10 mouse cellular contexts compared by ENCODE assay signal in the genomic region with DNA sequence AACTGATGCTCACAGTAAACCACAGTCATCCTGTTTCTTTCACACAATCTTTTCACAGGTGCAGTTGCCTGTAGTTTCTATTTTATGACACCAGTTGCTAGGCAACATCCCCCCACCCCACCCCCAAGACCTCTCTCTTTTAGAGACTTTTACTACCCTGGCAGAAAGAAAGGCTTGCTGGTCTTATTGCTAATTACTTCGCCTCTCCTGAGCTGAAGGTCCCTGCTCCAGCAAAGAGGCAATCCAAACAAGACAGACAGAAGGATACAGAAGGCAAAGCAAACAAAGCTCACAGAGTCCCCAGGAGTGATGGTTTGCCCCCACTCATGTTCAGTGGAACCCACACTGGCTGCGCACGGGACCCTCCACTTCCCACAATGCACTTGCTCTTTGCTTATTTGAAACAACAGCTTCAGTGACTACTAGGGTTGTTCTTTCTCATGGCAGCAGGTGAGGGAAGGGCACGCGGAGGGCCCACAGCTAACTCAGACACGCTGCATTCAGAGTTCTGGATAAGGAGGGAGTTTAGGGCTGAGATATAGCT.
DNase-seq lines count a peak whose midpoint lies in the region; ATAC-seq and TF ChIP-seq lines count a peak whose summit lies in the region.
"Had no signal": no experiment of that assay in that cellular context is flagged by ENCODE, and none has a peak within 500 bp of the region (broad histone marks: within the 10 kb centered on the region; RNA-seq: fewer than 3 reads in every experiment).

No protein-coding gene starts in this region.

- 35% methylated on average over 6 of the region's 6 CpGs for WGBS in kidney, postnatal 0 days
- WGBS in intestine, postnatal 0 days, result 39% methylated on average over 6 of the region's 6 CpGs
- 5% methylated on average over 6 of the region's 6 CpGs for WGBS in thymus, adult 2 months
- 56% methylated on average over 6 of the region's 6 CpGs for WGBS in hindbrain, postnatal 0 days

- ATAC-seq in kidney, postnatal 0 days (replicated peaks; ENCODE audit: low FRiP score, low read depth), result no peak
- ATAC-seq in intestine, postnatal 0 days, result no peak
- no peak for ATAC-seq in hindbrain, postnatal 0 days
- ATAC-seq: Patski had no signal

- H3K4me3 ChIP-seq in kidney, postnatal 0 days (replicated peaks; ENCODE audit: low read depth, low read length), result no peak overlapping the region
- H3K4me3 ChIP-seq in intestine, postnatal 0 days (ENCODE audit: low read depth, low read length), result no peak overlapping the region
- peak overlapping the region; percentile 29 for H3K4me3 ChIP-seq in thymus, adult 2 months (ENCODE audit: control insufficient read depth, insufficient read depth, low read length)
- H3K4me3 ChIP-seq in hindbrain, postnatal 0 days (ENCODE audit: low read length), result no peak overlapping the region
- H3K4me3 ChIP-seq: heart, adult 2 months had no signal

- no peaks in the 10 kb centered on the region for H3K27me3 ChIP-seq in kidney, postnatal 0 days (ENCODE audit: insufficient read depth, low read length)
- H3K27me3 ChIP-seq in intestine, postnatal 0 days (replicated peaks; ENCODE audit: control insufficient read depth, insufficient read depth, low read length), result no peaks in the 10 kb centered on the region
- H3K27me3 ChIP-seq in thymus, adult 2 months (ENCODE audit: control insufficient read depth, insufficient read depth, low read length), result no peaks in the 10 kb centered on the region
- no peaks in the 10 kb centered on the region for H3K27me3 ChIP-seq in hindbrain, postnatal 0 days (ENCODE audit: insufficient read depth, low read length)
- H3K27me3 ChIP-seq: Patski had no signal

- no peaks in the 10 kb centered on the region for H3K9me3 ChIP-seq in kidney, postnatal 0 days (replicated peaks; ENCODE audit: low read length)
- H3K9me3 ChIP-seq in intestine, postnatal 0 days (ENCODE audit: control insufficient read depth), result no peaks in the 10 kb centered on the region
- no peaks in the 10 kb centered on the region for H3K9me3 ChIP-seq in hindbrain, postnatal 0 days (ENCODE audit: low read length)

- no peaks in the 10 kb centered on the region for H3K4me1 ChIP-seq in kidney, postnatal 0 days (replicated peaks; ENCODE audit: insufficient read depth, low read length)
- H3K4me1 ChIP-seq in intestine, postnatal 0 days (replicated peaks; ENCODE audit: control insufficient read depth, insufficient read depth, low read length), result 0 out of 2 replicates have a peak, but pooled peaks cover 5% of the 10 kb centered on the region
- H3K4me1 ChIP-seq in thymus, adult 2 months (replicated peaks; ENCODE audit: control insufficient read depth, insufficient read depth, low read length), result peaks cover 34% of the 10 kb centered on the region
- no peaks in the 10 kb centered on the region; the same call in 1 of the 2 replicates for H3K4me1 ChIP-seq in hindbrain, postnatal 0 days (ENCODE audit: insufficient read depth, low read length)

- DNase-seq in kidney, postnatal 0 days (ENCODE audit: low spot score), result peak; percentile 27
- DNase-seq in kidney, postnatal 10 days, result no peak
- DNase-seq in brain, embryonic 14.5 days (ENCODE audit: low read depth), result peak; percentile 28
- peak; percentile 74 for DNase-seq in thymus, adult 2 months
- no peak for DNase-seq in adrenal gland, adult 8-10 months
- no peak for DNase-seq in hindbrain, postnatal 0 days (ENCODE audit: low spot score)
- DNase-seq: cerebellum, adult 18-20 months; heart, adult 2 months had no signal

- H3K9ac ChIP-seq in kidney, postnatal 0 days (ENCODE audit: low read depth, low read length), result no peak overlapping the region
- H3K9ac ChIP-seq in intestine, postnatal 0 days (ENCODE audit: low read depth, low read length), result no peak overlapping the region
- no peak overlapping the region for H3K9ac ChIP-seq in hindbrain, postnatal 0 days (replicated peaks; ENCODE audit: low read length)

- H3K36me3 ChIP-seq in kidney, postnatal 0 days (ENCODE audit: insufficient read depth, low read length), result peaks cover 4% of the 10 kb centered on the region; the same call in 1 of the 2 replicates
- peaks cover 14% of the 10 kb centered on the region for H3K36me3 ChIP-seq in intestine, postnatal 0 days (ENCODE audit: control insufficient read depth, insufficient read depth)
- peaks cover 26% of the 10 kb centered on the region for H3K36me3 ChIP-seq in thymus, adult 2 months (ENCODE audit: control insufficient read depth, insufficient read depth, low read length)
- no peaks in the 10 kb centered on the region for H3K36me3 ChIP-seq in hindbrain, postnatal 0 days (ENCODE audit: insufficient read depth, low read length)

- no peak for TF ChIP-seq CTCF in kidney, postnatal 0 days (IDR thresholded peaks at IDR 0.05; ENCODE audit: low read depth)
- TF ChIP-seq CTCF in brain, embryonic 14.5 days (IDR thresholded peaks at IDR 0.05; ENCODE audit: borderline replicate concordance, extremely low read depth, insufficient read depth, insufficient read length), result no peak
- no peak for TF ChIP-seq CTCF in intestine, postnatal 0 days (IDR thresholded peaks at IDR 0.05; ENCODE audit: low read depth)
- no peak for TF ChIP-seq CTCF in thymus, adult 2 months (IDR thresholded peaks at IDR 0.05; ENCODE audit: borderline replicate concordance, control insufficient read depth, extremely low read depth, insufficient read depth, low read length, poor library complexity)
- TF ChIP-seq CTCF in hindbrain, postnatal 0 days (IDR thresholded peaks at IDR 0.05; ENCODE audit: low read depth), result no peak

- TF ChIP-seq POLR2A in brain, embryonic 14.5 days (IDR thresholded peaks at IDR 0.05; ENCODE audit: borderline replicate concordance, extremely low read depth, insufficient read depth, insufficient read length, poor library complexity, severe bottlenecking), result no peak
- peak; percentile 75; the same call in 1 of the 2 replicates for TF ChIP-seq POLR2A in thymus, adult 2 months (IDR thresholded peaks at IDR 0.05; ENCODE audit: control insufficient read depth, extremely low read depth, insufficient read depth, low read length, poor library complexity)

- H3K4me2 ChIP-seq in kidney, postnatal 0 days (ENCODE audit: low read length), result peak overlapping the region; percentile 6; the same call in 1 of the 2 replicates
- 0 out of 2 replicates have a peak overlapping the region, but pooled peaks have one; percentile 27 for H3K4me2 ChIP-seq in intestine, postnatal 0 days (replicated peaks; ENCODE audit: low read depth)
- H3K4me2 ChIP-seq in hindbrain, postnatal 0 days (ENCODE audit: low read depth, low read length), result no peak overlapping the region

- 0 out of 2 replicates have a peak overlapping the region, but pooled peaks have one; percentile 25 for H3K27ac ChIP-seq in kidney, postnatal 0 days
- no peak overlapping the region for H3K27ac ChIP-seq in intestine, postnatal 0 days (ENCODE audit: low read depth, low read length)
- peak overlapping the region; percentile 96 for H3K27ac ChIP-seq in thymus, adult 2 months (ENCODE audit: control insufficient read depth, insufficient read depth, low read length)
- no peak overlapping the region for H3K27ac ChIP-seq in hindbrain, postnatal 0 days
- H3K27ac ChIP-seq: heart, adult 2 months had no signal

Comparison
In these comparisons a context has a peak if more than half of its experiments do, and no peak if none do; other contexts are left out.
1. DNase-seq: peak in kidney, postnatal 0 days (single experiment), brain, embryonic 14.5 days (single experiment) and thymus, adult 2 months (single experiment); none in kidney, postnatal 10 days (single experiment), adrenal gland, adult 8-10 months (single experiment) and hindbrain, postnatal 0 days (single experiment).
2. H3K27ac ChIP-seq: peak in kidney, postnatal 0 days (single experiment) and thymus, adult 2 months (single experiment); none in intestine, postnatal 0 days (single experiment) and hindbrain, postnatal 0 days (single experiment).